9 mouse cellular contexts compared by ENCODE assay signal in genomic region chr11:36988776-36989565, GRCm38 (mm10).
A peak's percentile ranks its signal among the peaks of the same experiment; 100 is the strongest.
DNase-seq lines count a peak whose midpoint lies in the region; ATAC-seq lines count a peak whose summit lies in the region.
"Had no signal": no experiment of that assay in that cellular context is flagged by ENCODE, and none has a peak within 500 bp of the region (broad histone marks: within the 10 kb centered on the region; RNA-seq: fewer than 3 reads in every experiment).

No protein-coding gene starts in this region.

- no peak overlapping the region for H3K27ac ChIP-seq in heart, embryonic 13.5 days (replicated peaks)
- no peak overlapping the region for H3K27ac ChIP-seq in heart, embryonic 12.5 days (ENCODE audit: poor library complexity, severe bottlenecking)
- H3K27ac ChIP-seq in midbrain, embryonic 10.5 days (replicated peaks): peak overlapping the region; percentile 57; the same call in 1 of the 2 replicates
- H3K27ac ChIP-seq: liver, embryonic 15.5 days had no signal

- 0 out of 2 replicates have a peak overlapping the region, but pooled peaks have one; percentile 31 for H3K4me2 ChIP-seq in heart, embryonic 13.5 days
- no peak overlapping the region for H3K4me2 ChIP-seq in heart, embryonic 12.5 days
- H3K4me2 ChIP-seq: liver, embryonic 15.5 days had no signal

- no peak for ATAC-seq in heart, embryonic 13.5 days (ENCODE audit: extremely low read depth, insufficient number of reproducible peaks, low FRiP score, low TSS enrichment)
- no peak for ATAC-seq in heart, embryonic 12.5 days (ENCODE audit: insufficient number of reproducible peaks, low FRiP score)

- no peaks in the 10 kb centered on the region for H3K36me3 ChIP-seq in heart, embryonic 13.5 days
- H3K36me3 ChIP-seq in heart, embryonic 12.5 days: no peaks in the 10 kb centered on the region
- no peaks in the 10 kb centered on the region for H3K36me3 ChIP-seq in midbrain, embryonic 10.5 days
- H3K36me3 ChIP-seq: liver, embryonic 15.5 days had no signal

- no peak overlapping the region for H3K4me3 ChIP-seq in heart, embryonic 13.5 days
- no peak overlapping the region for H3K4me3 ChIP-seq in heart, embryonic 12.5 days
- no peak overlapping the region for H3K4me3 ChIP-seq in midbrain, embryonic 10.5 days
- H3K4me3 ChIP-seq: liver, embryonic 15.5 days had no signal

- no peaks in the 10 kb centered on the region for H3K9me3 ChIP-seq in heart, embryonic 13.5 days
- no peaks in the 10 kb centered on the region for H3K9me3 ChIP-seq in heart, embryonic 12.5 days (replicated peaks)
- no peaks in the 10 kb centered on the region for H3K9me3 ChIP-seq in midbrain, embryonic 10.5 days (replicated peaks)
- H3K9me3 ChIP-seq: liver, embryonic 15.5 days had no signal

- H3K9ac ChIP-seq in heart, embryonic 13.5 days: no peak overlapping the region
- H3K9ac ChIP-seq in heart, embryonic 12.5 days: no peak overlapping the region
- H3K9ac ChIP-seq: liver, embryonic 15.5 days had no signal

- H3K4me1 ChIP-seq in heart, embryonic 13.5 days: peaks cover 5% of the 10 kb centered on the region; the same call in 1 of the 2 replicates
- peaks cover 11% of the 10 kb centered on the region for H3K4me1 ChIP-seq in heart, embryonic 12.5 days (replicated peaks)
- H3K4me1 ChIP-seq in midbrain, embryonic 10.5 days: peaks cover 12% of the 10 kb centered on the region
- H3K4me1 ChIP-seq: liver, embryonic 15.5 days had no signal

- WGBS in heart, embryonic 13.5 days: 33% methylated on average over 5 of the region's 5 CpGs
- 51% methylated on average over 5 of the region's 5 CpGs for WGBS in heart, embryonic 12.5 days
- WGBS in midbrain, embryonic 10.5 days: 41% methylated on average over 5 of the region's 5 CpGs

- no peaks in the 10 kb centered on the region for H3K27me3 ChIP-seq in heart, embryonic 13.5 days (replicated peaks)
- no peaks in the 10 kb centered on the region for H3K27me3 ChIP-seq in heart, embryonic 12.5 days (replicated peaks)
- no peaks in the 10 kb centered on the region for H3K27me3 ChIP-seq in midbrain, embryonic 10.5 days (ENCODE audit: low read depth, poor library complexity, severe bottlenecking)
- H3K27me3 ChIP-seq: liver, embryonic 15.5 days had no signal

- DNase-seq in cerebellum, postnatal 36 days: peak; percentile 2 to 5
- DNase-seq in frontal cortex, postnatal 14 days (ENCODE audit: low spot score in 2 of 2): peak; percentile 17 to 23
- DNase-seq in midbrain, embryonic 10.5 days (ENCODE audit: low spot score): peak; percentile 30
- no peak for DNase-seq in thymus, postnatal 14 days
- DNase-seq in ovary, postnatal 36 days (ENCODE audit: low spot score): no peak
- no peak for DNase-seq in natural killer cell, adult 2 months (ENCODE audit: low spot score in 2 of 2)

Comparison
In these comparisons a context has a peak if more than half of its experiments do, and no peak if none do; other contexts are left out.
1. DNase-seq: peak in cerebellum, postnatal 36 days (2 of 2), frontal cortex, postnatal 14 days (2 of 2) and midbrain, embryonic 10.5 days (single experiment); none in thymus, postnatal 14 days (single experiment), ovary, postnatal 36 days (single experiment) and natural killer cell, adult 2 months (0 of 2).